Mouse (Mus musculus) erythroblast, embryonic 14.5 days (primary cell): ENCODE measurements around the gene Pla2g1b.

Experiments used
- GATA1 ChIP-seq: IDR thresholded peaks from 2 replicates; pipeline ENCODE4 v1.6.1; 2012; ENCODE audit warnings: low read length, inconsistent platforms, mixed read lengths
- TAL1 ChIP-seq: IDR thresholded peaks from 3 replicates; pipeline ENCODE4 v1.6.1; 2012; ENCODE audit warnings: low read length, inconsistent platforms, mixed read lengths

- TF ChIP-seq GATA1 (no peak), TAL1 (no peak)
Observed at GRCm38 (mm10) chr5:115429359-115430186, 36.5 kb upstream of the Pla2g1b start, which contains the start of gene Msi1.
